Mouse (Mus musculus) layer of hippocampus, adult 11-12 months (tissue): ENCODE results near the gene D630045J12Rik.

ENCODE experiments used
- DNase-seq: peaks from one replicate; pipeline ENCODE4 v3.0.0; 2022; ENCODE audit warnings: low spot score

D630045J12Rik gene

GRCm38 (mm10) chr6:38094701-38095100 is 159.1 kb downstream of the D630045J12Rik start:
- no peak for DNase-seq

GRCm38 (mm10) chr6:38092539-38092938 is 161.3 kb downstream of the D630045J12Rik start:
- DNase-seq = no peak

GRCm38 (mm10) chr6:38087242-38088026 is 166.4 kb downstream of the D630045J12Rik start:
- no peak for DNase-seq

- DNase-seq = no peak
Measured at GRCm38 (mm10) chr6:38083204-38083603, 170.6 kb downstream of the D630045J12Rik start.

- DNase-seq = no peak
Measured at GRCm38 (mm10) chr6:38081727-38082341, 172.0 kb downstream of the D630045J12Rik start.

- no peak for DNase-seq
Measured at GRCm38 (mm10) chr6:38080364-38080763, 173.4 kb downstream of the D630045J12Rik start.

- DNase-seq = no peak
Measured at GRCm38 (mm10) chr6:38073592-38073991, 180.2 kb downstream of the D630045J12Rik start.
